Mouse (Mus musculus) CH12.LX (cell line): ENCODE results near the gene Exosc8.

Source experiments
- BHLHE40 ChIP-seq: IDR thresholded peaks from 2 replicates; pipeline ENCODE4 v1.6.1; 2011; ENCODE audit warnings: mild to moderate bottlenecking, low read depth, low read length, improper control_type of control experiment
- CHD1 ChIP-seq: IDR thresholded peaks from 2 replicates; pipeline ENCODE4 v1.6.1; 2012; ENCODE audit warnings: low read depth, low read length, improper control_type of control experiment, inconsistent platforms
- CTCF ChIP-seq, 2 experiments: IDR thresholded peaks in 1 of 2; conservative IDR thresholded peaks in 1 of 2; 2 replicates each; pipeline ENCODE4 v1.5.1; 2011 to 2012; ENCODE audit warnings: low read depth in 2 of 2, low read length in 2 of 2, improper control_type of control experiment in 1 of 2, inconsistent platforms in 1 of 2, mild to moderate bottlenecking in 1 of 2, moderate library complexity in 1 of 2
- EP300 ChIP-seq: IDR thresholded peaks from 2 replicates; pipeline ENCODE4 v1.6.1; 2011; ENCODE audit warnings: low read length, improper control_type of control experiment
- MAFK ChIP-seq: IDR thresholded peaks from 2 replicates; pipeline ENCODE4 v1.6.1; 2011; ENCODE audit warnings: low read length, improper control_type of control experiment; ENCODE audit not compliant: insufficient replicate concordance
- MAX ChIP-seq: IDR thresholded peaks from 2 replicates; pipeline ENCODE4 v1.6.1; 2011; ENCODE audit warnings: low read length, improper control_type of control experiment
- MXI1 ChIP-seq: IDR thresholded peaks from 2 replicates; pipeline ENCODE4 v1.6.1; 2011; ENCODE audit warnings: mild to moderate bottlenecking, low read depth, low read length, improper control_type of control experiment
- NELFE ChIP-seq: IDR thresholded peaks from 2 replicates; pipeline ENCODE4 v1.6.1; 2011; ENCODE audit warnings: low read depth, low read length, improper control_type of control experiment
- NRF1 ChIP-seq: IDR thresholded peaks from 2 replicates; pipeline ENCODE4 v1.6.1; 2014; ENCODE audit warnings: low read depth, mild to moderate bottlenecking, inconsistent platforms, low read length, improper control_type of control experiment, moderate library complexity
- TCF12 ChIP-seq: IDR thresholded peaks from 2 replicates; pipeline ENCODE4 v1.6.1; 2014; ENCODE audit warnings: low read depth, mild to moderate bottlenecking, inconsistent platforms, low read length, improper control_type of control experiment
- USF2 ChIP-seq: conservative IDR thresholded peaks from 2 replicates; pipeline ENCODE4 v1.6.1; 2011; ENCODE audit warnings: low read depth, low read length, improper control_type of control experiment
- ZMIZ1 ChIP-seq: IDR thresholded peaks from 2 replicates; pipeline ENCODE4 v1.6.1; 2012; ENCODE audit warnings: low read depth, mild to moderate bottlenecking, inconsistent platforms, low read length, improper control_type of control experiment

DNA sequence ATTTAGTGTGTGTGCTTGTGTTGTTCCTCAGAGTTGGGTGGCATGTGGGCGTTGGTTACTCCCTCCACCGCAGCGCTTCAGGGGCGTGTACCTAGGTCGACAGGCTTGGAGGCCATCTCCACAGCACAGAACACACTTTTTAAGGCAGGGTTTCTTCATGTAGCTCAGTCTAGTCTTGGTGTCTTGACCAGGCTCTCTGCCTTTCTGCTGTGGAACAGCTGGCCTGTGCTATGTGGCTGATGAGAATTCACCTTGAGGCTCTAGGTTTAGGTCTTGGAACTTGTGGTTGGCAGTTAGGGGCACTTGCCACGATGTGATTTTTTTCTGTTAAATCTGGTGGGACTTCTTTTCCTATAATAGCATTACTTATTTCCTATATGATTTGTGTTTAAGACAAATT is 20.9 kb downstream of the Exosc8 start, which contains the start of gene Gm21958:
- no peak for TF ChIP-seq CTCF (conservative IDR thresholded peaks at IDR 0.05 in 1 of 2, IDR thresholded peaks at IDR 0.05 in 1 of 2; ENCODE audit: low read depth in 2 of 2, low read length in 2 of 2)
- TF ChIP-seq MAX: no peak
- TF ChIP-seq CHD1: no peak
- TF ChIP-seq NRF1: no peak
- no peak for TF ChIP-seq BHLHE40
- no peak for TF ChIP-seq NELFE
- no peak for TF ChIP-seq MAFK
- no peak for TF ChIP-seq MXI1
- TF ChIP-seq ZMIZ1: no peak
- TF ChIP-seq TCF12: no peak
- no peak for TF ChIP-seq EP300
- no peak for TF ChIP-seq USF2
